8 mouse cellular contexts compared by ENCODE assay signal in the genomic region with DNA sequence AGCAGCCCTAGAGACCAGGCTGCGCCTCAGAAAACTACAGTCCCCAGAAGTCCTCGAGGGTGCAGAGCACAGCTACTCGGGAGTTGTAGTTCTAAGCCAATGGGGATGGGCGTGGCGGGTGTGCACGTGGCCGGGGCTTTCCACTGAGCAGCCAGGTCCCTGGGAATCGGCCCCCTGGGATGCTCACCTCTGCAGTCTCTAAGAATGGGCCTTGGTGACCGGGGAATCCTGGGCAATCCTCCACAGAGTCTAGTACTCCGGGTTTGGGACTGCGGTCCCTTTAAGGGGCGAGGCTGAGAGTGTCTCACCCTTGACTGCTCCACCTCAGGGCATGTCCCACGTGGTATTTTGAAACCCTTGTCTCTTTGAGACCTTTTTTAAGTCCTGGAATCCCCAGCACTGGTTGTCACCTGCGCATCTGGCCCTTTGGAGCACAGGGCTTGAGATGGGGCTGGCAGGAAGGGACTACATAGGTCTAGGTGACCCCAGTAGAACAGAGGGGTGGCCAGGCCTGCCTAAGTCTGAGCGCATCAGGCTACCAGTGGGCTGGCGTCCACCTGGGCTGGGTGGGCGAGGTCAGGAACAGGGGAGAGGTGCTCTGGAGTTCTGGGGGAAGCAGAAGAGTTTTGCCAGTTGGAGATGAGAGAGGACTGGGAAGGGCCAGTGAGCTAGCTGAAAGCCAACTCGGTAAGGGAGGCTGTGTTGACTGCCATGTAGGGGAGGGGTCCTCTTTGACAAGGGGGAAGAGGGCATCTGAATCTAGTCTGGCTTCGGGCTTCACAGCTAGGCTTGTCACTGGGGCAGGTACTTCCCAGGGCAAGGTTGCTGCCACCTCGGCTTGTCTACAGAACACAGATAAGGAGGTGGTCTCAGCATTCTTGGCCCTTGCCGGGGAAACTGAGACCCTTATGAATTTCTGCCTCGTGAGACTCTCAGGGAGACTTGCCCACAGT. TPM values are rescaled to one million over a fixed set of nuclear protein-coding genes. Genes with fewer than 3 reads are reported as not detected.
DNase-seq lines count a peak whose midpoint lies in the region; TF ChIP-seq lines count a peak whose summit lies in the region.

No protein-coding gene starts in this region.

- H3K4me3 ChIP-seq in left cerebral cortex, adult 2 months, result peak overlapping the region; percentile 41

- intact Hi-C loops in gastrocnemius, postnatal 36 days (cut with DNase I), result no loop called here
- intact Hi-C loops in left cerebral cortex, adult 2 months (cut with DNase I), result no loop called here

- H3K27ac ChIP-seq in left cerebral cortex, adult 2 months, result 0 out of 2 replicates have a peak overlapping the region, but pooled peaks have one; percentile 21

- DNase-seq in R1 (ENCODE audit: low read depth, low spot score), result peak; percentile 84
- peak; percentile 65 to 66 for DNase-seq in cerebellum, postnatal 36 days
- DNase-seq in gastrocnemius, postnatal 36 days, result peak; percentile 51 to 57
- DNase-seq in induced T-regulatory cell, adult 2 months (ENCODE audit: low read depth), result peak; percentile 64
- DNase-seq in left cerebral cortex, adult 2 months (ENCODE audit: extremely low spot score in 1 of 2, low spot score in 2 of 2), result peak; percentile 51 to 60
- DNase-seq in lung, postnatal 4 days, result peak; percentile 67 to 74
- DNase-seq in right cerebral cortex, adult 18-20 months, result peak; percentile 77
- DNase-seq in urinary bladder, postnatal 36 days (ENCODE audit: low spot score in 2 of 2), result peak; percentile 56 to 69

- no peak for TF ChIP-seq CTCF in left cerebral cortex, adult 2 months (IDR thresholded peaks at IDR 0.05)

RNA-seq across cellular contexts. Expression of gene Ier5l, which starts 22.2 kb away (rescaled TPM):
- total RNA-seq in gastrocnemius, postnatal 36 days (2021), result 1 to 10 TPM; 1.7 TPM
- total RNA-seq in left cerebral cortex, adult 2 months (2021), result 10 to 100 TPM; 20.9 to 25.3 TPM

Comparison
In these comparisons a context has a peak if more than half of its experiments do, and no peak if none do; other contexts are left out.
1. Peak in every context shown above with its lines: DNase-seq, H3K4me3 ChIP-seq and H3K27ac ChIP-seq.
2. RNA of gene Ier5l, which starts 22.2 kb away (total RNA-seq): 20.9 to 25.3 TPM in left cerebral cortex, adult 2 months; 1.7 TPM in gastrocnemius, postnatal 36 days; every median in the first group is over 4 times any median in the second.